Mouse (Mus musculus): Measurements from ENCODE around the gene Prickle1. TPM values are rescaled to one million over a fixed set of nuclear protein-coding genes. Genes with fewer than 3 reads are reported as not detected.

The Prickle1 gene
- total and polyA plus RNA-seq, 3 experiments = 0.64 to 1.8 (median 1.7) TPM

- Histone ChIP-seq H3K36me3 (replicated peaks in 1 of 2; ENCODE audit: control insufficient read depth in 1 of 2, insufficient read depth in 1 of 2, low read length in 1 of 2) (no peaks in the 10 kb centered on the region), H3K4me1 (ENCODE audit: control insufficient read depth in 1 of 2, insufficient read depth in 2 of 2) (no peaks in the 10 kb centered on the region), H3K79me2 (replicated peaks; ENCODE audit: control insufficient read depth, extremely low read depth, insufficient read depth, poor library complexity, severe bottlenecking) (no peaks in the 10 kb centered on the region), H3K27ac (ENCODE audit: insufficient read depth, low read depth) (no peak overlapping the region), H3K27me3 (replicated peaks) (no peaks in the 10 kb centered on the region), H3K9me3 (replicated peaks; ENCODE audit: low read length) (peaks cover 26% of the 10 kb centered on the region), H3K9ac (ENCODE audit: insufficient read depth, low read depth) (no peak overlapping the region), H3K4me3 (replicated peaks in 1 of 3; ENCODE audit: low read depth in 2 of 3, low read length in 2 of 3, poor library complexity in 1 of 3) (no peak overlapping the region), H3K4me2 (ENCODE audit: insufficient read depth, low read depth, poor library complexity, severe bottlenecking) (no peak overlapping the region)
- dilution Hi-C loops (cut with MboI; ENCODE audit: extremely low pct_ligation_motif_present, extremely low pct_unique_long_range_greater_than_20kb, low sequenced_read_pairs) = no loop called here
- no peak for TF ChIP-seq MAZ (IDR thresholded peaks at IDR 0.05; ENCODE audit: low read depth, low read length)
- no peak for TF ChIP-seq SIN3A (IDR thresholded peaks at IDR 0.05; ENCODE audit: low read length)
- no peak for TF ChIP-seq MAFK (IDR thresholded peaks at IDR 0.05; ENCODE audit: insufficient replicate concordance, low read length)
- no peak for TF ChIP-seq ETS1 (conservative IDR thresholded peaks at IDR 0.05; ENCODE audit: low read depth, low read length)
- no peak for TF ChIP-seq USF1 (IDR thresholded peaks at IDR 0.05; ENCODE audit: low read depth, low read length)
- TF ChIP-seq TBP (conservative IDR thresholded peaks at IDR 0.05; ENCODE audit: low read depth, low read length) = no peak
- no peak for TF ChIP-seq POLR2AphosphoS2 (IDR thresholded peaks at IDR 0.05; ENCODE audit: low read depth, low read length)
- DNase-seq (ENCODE audit: extremely low read depth) = no peak
- in situ Hi-C loops (cut with MboI; ENCODE audit: low pct_ligation_motif_present, low pct_unique_long_range_greater_than_20kb, low sequenced_read_pairs) = no loop called here
Observed at GRCm38 (mm10) chr15:93636976-93637375, 41.3 kb upstream of the Prickle1 start.

GRCm38 (mm10) chr15:93635603-93636002, 39.9 kb upstream of the Prickle1 start:
- H3K4me1 ChIP-seq (ENCODE audit: control insufficient read depth in 1 of 2, insufficient read depth in 2 of 2) = no peaks in the 10 kb centered on the region
- no peaks in the 10 kb centered on the region for H3K36me3 ChIP-seq (replicated peaks in 1 of 2; ENCODE audit: control insufficient read depth in 1 of 2, insufficient read depth in 1 of 2, low read length in 1 of 2)
- TF ChIP-seq EP300 (IDR thresholded peaks at IDR 0.05; ENCODE audit: low read length) = no peak
- TF ChIP-seq USF1 (IDR thresholded peaks at IDR 0.05; ENCODE audit: low read depth, low read length) = no peak
- H3K9me3 ChIP-seq (replicated peaks; ENCODE audit: low read length) = peaks cover 19% of the 10 kb centered on the region
- H3K9ac ChIP-seq (ENCODE audit: insufficient read depth, low read depth) = no peak overlapping the region
- dilution Hi-C loops (cut with MboI; ENCODE audit: extremely low pct_ligation_motif_present, extremely low pct_unique_long_range_greater_than_20kb, low sequenced_read_pairs) = no loop called here
- in situ Hi-C loops (cut with MboI; ENCODE audit: low pct_ligation_motif_present, low pct_unique_long_range_greater_than_20kb, low sequenced_read_pairs) = no loop called here
- H3K27me3 ChIP-seq (replicated peaks) = no peaks in the 10 kb centered on the region
- H3K4me3 ChIP-seq (replicated peaks in 1 of 3; ENCODE audit: low read depth in 2 of 3, low read length in 2 of 3, poor library complexity in 1 of 3) = no peak overlapping the region
- no peak for DNase-seq (ENCODE audit: extremely low read depth)
- no peak overlapping the region for H3K27ac ChIP-seq (ENCODE audit: insufficient read depth, low read depth)
- no peaks in the 10 kb centered on the region for H3K79me2 ChIP-seq (replicated peaks; ENCODE audit: control insufficient read depth, extremely low read depth, insufficient read depth, poor library complexity, severe bottlenecking)
- no peak overlapping the region for H3K4me2 ChIP-seq (ENCODE audit: insufficient read depth, low read depth, poor library complexity, severe bottlenecking)

- no peak for TF ChIP-seq SIN3A (IDR thresholded peaks at IDR 0.05; ENCODE audit: low read length)
- TF ChIP-seq JUN (IDR thresholded peaks at IDR 0.05; ENCODE audit: insufficient read depth, low read depth, low read length) = no peak
- Histone ChIP-seq H3K79me2 (replicated peaks; ENCODE audit: control insufficient read depth, extremely low read depth, insufficient read depth, poor library complexity, severe bottlenecking) (no peaks in the 10 kb centered on the region), H3K4me3 (replicated peaks in 1 of 3; ENCODE audit: low read depth in 2 of 3, low read length in 2 of 3, poor library complexity in 1 of 3) (no peak overlapping the region), H3K9ac (ENCODE audit: insufficient read depth, low read depth) (no peak overlapping the region), H3K27ac (ENCODE audit: insufficient read depth, low read depth) (no peak overlapping the region), H3K27me3 (replicated peaks) (no peaks in the 10 kb centered on the region), H3K9me3 (replicated peaks; ENCODE audit: low read length) (peaks cover 16% of the 10 kb centered on the region), H3K4me1 (ENCODE audit: control insufficient read depth in 1 of 2, insufficient read depth in 2 of 2) (no peaks in the 10 kb centered on the region), H3K4me2 (ENCODE audit: insufficient read depth, low read depth, poor library complexity, severe bottlenecking) (no peak overlapping the region), H3K36me3 (replicated peaks in 1 of 2; ENCODE audit: control insufficient read depth in 1 of 2, insufficient read depth in 1 of 2, low read length in 1 of 2) (no peaks in the 10 kb centered on the region)
- no peak for DNase-seq (ENCODE audit: extremely low read depth)
- dilution Hi-C loops (cut with MboI; ENCODE audit: extremely low pct_ligation_motif_present, extremely low pct_unique_long_range_greater_than_20kb, low sequenced_read_pairs) = no loop called here
- in situ Hi-C loops (cut with MboI; ENCODE audit: low pct_ligation_motif_present, low pct_unique_long_range_greater_than_20kb, low sequenced_read_pairs) = no loop called here
Observed at GRCm38 (mm10) chr15:93634536-93634935, 38.8 kb upstream of the Prickle1 start.
